ENCODE assay signal across 8 mouse cellular contexts in genomic region chr17:79614691-79615588, GRCm38 (mm10). TPM values are rescaled to one million over a fixed set of nuclear protein-coding genes. Genes with fewer than 3 reads are reported as not detected.
DNase-seq lines count a peak whose midpoint lies in the region; ATAC-seq and TF ChIP-seq lines count a peak whose summit lies in the region.

No protein-coding gene starts in this region.

- no peak for TF ChIP-seq CTCF in intestine, postnatal 0 days (IDR thresholded peaks at IDR 0.05; ENCODE audit: low read depth)

- peak; percentile 87 for ATAC-seq in intestine, postnatal 0 days
- peak; percentile 96 for ATAC-seq in midbrain, embryonic 11.5 days (ENCODE audit: low FRiP score)

- H3K36me3 ChIP-seq in intestine, postnatal 0 days (ENCODE audit: control insufficient read depth, insufficient read depth): no peaks in the 10 kb centered on the region
- H3K36me3 ChIP-seq in midbrain, embryonic 11.5 days (ENCODE audit: control insufficient read depth, insufficient read depth, low read length): no peaks in the 10 kb centered on the region

- H3K9ac ChIP-seq in intestine, postnatal 0 days (ENCODE audit: low read depth, low read length): peak overlapping the region; percentile 83
- peak overlapping the region; percentile 94 for H3K9ac ChIP-seq in midbrain, embryonic 11.5 days (ENCODE audit: low read length)

- peak overlapping the region; percentile 91 for H3K4me2 ChIP-seq in intestine, postnatal 0 days (replicated peaks; ENCODE audit: low read depth)
- peak overlapping the region; percentile 75 for H3K4me2 ChIP-seq in midbrain, embryonic 11.5 days

- H3K27me3 ChIP-seq in intestine, postnatal 0 days (replicated peaks; ENCODE audit: control insufficient read depth, insufficient read depth, low read length): no peaks in the 10 kb centered on the region
- H3K27me3 ChIP-seq in midbrain, embryonic 11.5 days (ENCODE audit: control insufficient read depth, insufficient read depth, low read length): no peaks in the 10 kb centered on the region

- 2% methylated on average over 45 of the region's 57 CpGs for WGBS in intestine, postnatal 0 days
- WGBS in midbrain, embryonic 11.5 days: 2% methylated on average over 48 of the region's 57 CpGs

- H3K27ac ChIP-seq in intestine, postnatal 0 days (ENCODE audit: low read depth, low read length): peak overlapping the region; percentile 78
- H3K27ac ChIP-seq in midbrain, embryonic 11.5 days (ENCODE audit: low read depth, low read length): peak overlapping the region; percentile 59

- H3K4me1 ChIP-seq in intestine, postnatal 0 days (replicated peaks; ENCODE audit: control insufficient read depth, insufficient read depth, low read length): peaks cover 8% of the 10 kb centered on the region; the same call in 1 of the 2 replicates
- H3K4me1 ChIP-seq in midbrain, embryonic 11.5 days (ENCODE audit: control insufficient read depth, insufficient read depth, low read length): peaks cover 3% of the 10 kb centered on the region; the same call in 1 of the 2 replicates

- H3K9me3 ChIP-seq in intestine, postnatal 0 days (ENCODE audit: control insufficient read depth): no peaks in the 10 kb centered on the region
- H3K9me3 ChIP-seq in midbrain, embryonic 11.5 days (ENCODE audit: control insufficient read depth, low read length): no peaks in the 10 kb centered on the region

- DNase-seq in adrenal gland, adult 8-10 months: peak; percentile 76
- DNase-seq in embryo, embryonic 11.5 days (ENCODE audit: low read depth, low spot score): peak; percentile 40
- DNase-seq in gastrocnemius, postnatal 4 days (ENCODE audit: low spot score in 2 of 2): peak; percentile 39 to 69
- peak; percentile 73 for DNase-seq in left cerebral cortex, postnatal 4 days
- peak; percentile 96 for DNase-seq in midbrain, embryonic 11.5 days (ENCODE audit: low spot score, missing footprints)
- peak; percentile 70 for DNase-seq in right cerebral cortex, postnatal 4 days
- DNase-seq in yolk sac, embryonic 10.5 days (ENCODE audit: low spot score): peak; percentile 85

- intact Hi-C loops in left cerebral cortex, postnatal 4 days (cut with DNase I): no loop called here

- H3K4me3 ChIP-seq in intestine, postnatal 0 days (ENCODE audit: low read depth, low read length): peak overlapping the region; percentile 81
- H3K4me3 ChIP-seq in midbrain, embryonic 11.5 days (ENCODE audit: low read depth, low read length): peak overlapping the region; percentile 81

RNA-seq across cellular contexts. Expression of gene Rmdn2, which starts 3.3 kb away (rescaled TPM):
- total RNA-seq in adrenal gland, adult 8-10 months (2022): 100 to 1,000 TPM; 347 to 537 (median 455) TPM
- 1 to 10 TPM; 6.5 to 7.6 TPM for total RNA-seq in gastrocnemius, postnatal 4 days (2021)
- 13.4 and 14.1 TPM in 2 replicates for polyA plus RNA-seq in intestine, postnatal 0 days (2015; fragmentation: Nextera tagmentation; extraction: Ambion mirVana)
- 10 to 100 TPM in 1 of 2 experiments, 1 to 10 TPM in 1; 9.5 to 10.9 TPM for total RNA-seq in left cerebral cortex, postnatal 4 days (2021)
- polyA plus RNA-seq in midbrain, embryonic 11.5 days (2014; fragmentation: Nextera tagmentation; extraction: Ambion mirVana): 5.7 and 7.2 TPM in 2 replicates

Comparison
In these comparisons a context has a peak if more than half of its experiments do, and no peak if none do; other contexts are left out.
1. Peak in every context shown above with its lines: DNase-seq, ATAC-seq, H3K4me3 ChIP-seq and H3K27ac ChIP-seq.
2. DNase-seq: peak in every context shown above with its lines; median percentile 96 in midbrain, embryonic 11.5 days; 85 in yolk sac, embryonic 10.5 days; 76 in adrenal gland, adult 8-10 months; 73 in left cerebral cortex, postnatal 4 days; 70 in right cerebral cortex, postnatal 4 days; 54 in gastrocnemius, postnatal 4 days; 40 in embryo, embryonic 11.5 days.
3. RNA of gene Rmdn2, which starts 3.3 kb away (total RNA-seq): 347 to 537 TPM in adrenal gland, adult 8-10 months; 9.5 to 10.9 TPM in left cerebral cortex, postnatal 4 days and 6.5 to 7.6 TPM in gastrocnemius, postnatal 4 days; every median in the first group is over 10 times any median in the second.